Mouse (Mus musculus): ENCODE results near the gene Olfr1012.
"Not testable (repeated sequence)": the region's sequence is repeated elsewhere in the genome, so short reads cannot be mapped to it uniquely, and the experiment has no call there.

Gene Olfr1012

GRCm38 (mm10) chr2:85762666-85763065, at the start of gene Olfr1012:
Olfr1012 (minus strand) TSS chr2:85762766.
- DNase-seq (ENCODE audit: low spot score in 2 of 2): no peak

GRCm38 (mm10) chr2:85804501-85804900, 41.9 kb upstream of the Olfr1012 start:
- DNase-seq (ENCODE audit: low spot score in 2 of 2): no peak

DNA sequence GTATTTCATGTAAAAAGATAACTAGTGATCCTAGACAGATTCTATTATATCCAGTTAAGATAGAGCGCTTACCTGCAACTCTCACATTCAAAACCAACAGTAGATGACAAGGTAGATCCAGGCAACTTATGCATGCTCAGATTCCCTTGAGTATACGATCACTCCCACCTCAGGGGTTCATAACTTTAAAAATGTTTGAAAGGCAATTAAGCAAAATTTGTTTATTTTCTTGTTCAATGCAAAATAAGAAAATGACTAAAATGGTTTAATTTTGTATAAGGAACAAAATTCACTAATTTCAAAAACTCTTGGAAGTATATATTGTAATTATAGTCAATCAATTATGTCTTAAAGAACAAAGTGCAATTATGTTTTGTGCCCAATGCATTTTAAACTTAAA, 39.9 kb upstream of the Olfr1012 start, which contains the start of gene Olfr1016:
TSS of gene Olfr1016 (minus strand) at position 101 of the 400 bp plus-strand sequence.
- DNase-seq (ENCODE audit: low spot score in 2 of 2): no peak

DNA sequence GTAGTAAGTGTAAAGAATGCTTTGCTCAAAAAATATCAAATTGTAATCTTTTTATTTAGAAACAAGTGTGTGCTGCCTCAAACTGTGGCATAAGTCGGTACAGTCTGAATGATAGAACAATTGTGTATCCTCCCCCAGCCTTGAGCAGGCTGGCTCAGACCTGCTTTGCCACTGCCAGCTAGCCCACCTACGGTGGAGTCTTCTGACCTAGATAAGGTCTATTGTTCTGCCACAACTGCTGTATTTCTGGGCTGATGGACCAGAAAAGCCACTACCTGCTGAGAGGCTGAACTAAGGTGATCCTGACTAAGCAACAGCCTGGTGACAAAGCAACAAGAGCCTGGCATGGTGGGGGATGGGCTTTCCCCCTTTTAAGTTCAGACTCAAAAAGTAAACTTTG, 29.8 kb upstream of the Olfr1012 start:
- no peak for DNase-seq (ENCODE audit: low spot score in 2 of 2)

DNA sequence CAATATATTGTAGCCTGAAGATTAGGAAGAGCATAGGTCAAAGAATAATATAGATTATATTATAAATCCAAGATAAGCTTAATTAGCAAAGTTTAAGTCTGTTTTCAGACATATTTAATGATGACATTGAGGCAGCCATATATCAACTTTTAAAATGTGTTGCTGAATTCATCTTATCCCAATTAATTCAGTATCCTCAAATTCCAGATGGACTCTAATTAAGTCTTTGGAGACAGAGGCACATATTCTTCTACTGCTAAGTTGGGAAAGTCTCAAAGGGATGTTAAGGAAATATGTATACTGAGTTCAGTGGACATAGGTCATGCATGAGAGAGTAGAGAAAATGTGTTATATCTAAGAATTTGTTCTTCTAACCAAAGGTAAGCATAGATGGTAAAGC, 19.2 kb upstream of the Olfr1012 start, which contains the start of gene Olfr1015:
TSS of gene Olfr1015 (plus strand) at position 301 of the 400 bp plus-strand sequence.
- no peak for DNase-seq (ENCODE audit: low spot score in 2 of 2)

- DNase-seq (ENCODE audit: low spot score in 2 of 2): no peak
These were observed 9.8 kb upstream of the Olfr1012 start, which contains the start of gene Olfr1014 for GRCm38 (mm10) chr2:85772413-85772812. Olfr1014 (plus strand) TSS chr2:85772713.

DNA sequence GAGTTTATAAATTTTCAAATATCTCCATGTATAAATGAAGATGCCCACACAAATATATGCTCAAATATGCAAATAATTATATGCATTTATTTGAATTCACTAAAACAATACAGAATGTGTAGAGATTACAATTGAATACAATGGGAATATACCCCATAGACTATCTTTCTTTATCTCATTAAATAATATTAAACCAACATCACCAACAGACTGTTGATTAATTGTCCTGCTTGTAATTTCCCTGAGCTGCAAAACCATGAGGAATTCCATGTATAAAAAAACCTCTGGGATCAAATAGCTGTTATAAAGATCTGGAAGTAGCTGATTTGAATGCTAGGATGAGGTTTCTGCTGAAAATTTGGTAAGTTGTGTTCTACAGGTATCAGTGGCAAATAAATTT, 4.2 kb upstream of the Olfr1012 start, which contains the start of gene Olfr1013:
TSS of gene Olfr1013 (plus strand) at position 301 of the 400 bp plus-strand sequence.
- DNase-seq (ENCODE audit: low spot score in 2 of 2): no peak

GRCm38 (mm10) chr2:85753822-85754221, 8.7 kb downstream of the Olfr1012 start:
- DNase-seq (ENCODE audit: low spot score in 2 of 2): no peak

GRCm38 (mm10) chr2:85725793-85726192, 36.8 kb downstream of the Olfr1012 start:
- DNase-seq (ENCODE audit: low spot score in 2 of 2): no peak

GRCm38 (mm10) chr2:85715119-85715518, 47.4 kb downstream of the Olfr1012 start, which contains the start of gene Olfr1009:
Olfr1009 (plus strand) TSS chr2:85715419.
- DNase-seq (ENCODE audit: low spot score in 2 of 2): no peak

- no peak for DNase-seq (ENCODE audit: low spot score in 2 of 2)
These were observed 51.4 kb downstream of the Olfr1012 start for GRCm38 (mm10) chr2:85711159-85711558.

- not testable (repeated sequence) for DNase-seq (ENCODE audit: low spot score in 2 of 2)
These were observed 51.9 kb downstream of the Olfr1012 start for GRCm38 (mm10) chr2:85710680-85711079.

Measured in urinary bladder, postnatal 4 days (tissue).